Mouse (Mus musculus) limb, embryonic 11.5 days (tissue): ENCODE data around the gene Pld6. TPM values are rescaled to one million over a fixed set of nuclear protein-coding genes. Genes with fewer than 3 reads are reported as not detected.
"Not testable (repeated sequence)": the region's sequence is repeated elsewhere in the genome, so short reads cannot be mapped to it uniquely, and the experiment has no call there.

Source experiments
- ATAC-seq: fragments of 200-750 bp; cut with Nextera tagmentation; 2 replicates; pipeline ENCODE4 v1.8.0; 2017; ENCODE audit warnings: low read depth; ENCODE audit not compliant: insufficient number of reproducible peaks, low FRiP score, low TSS enrichment
- DNase-seq: peaks from one replicate; pipeline ENCODE4 v3.0.0-alpha.2; 2015; ENCODE audit warnings: low spot score
- H3K27ac ChIP-seq: fragments of 300-500 bp; sonication (generic); replicated peaks from 2 replicates; pipeline ENCODE4 v1.5.1; 2014; ENCODE audit warnings: low read depth, mild to moderate bottlenecking, low read length
- H3K27me3 ChIP-seq: fragments of 300-500 bp; sonication (generic); 2 replicates; pipeline ENCODE4 v1.6.1; 2014; ENCODE audit warnings: mild to moderate bottlenecking, low read length, mixed read lengths; ENCODE audit not compliant: control insufficient read depth, insufficient read depth
- H3K36me3 ChIP-seq: fragments of 300-500 bp; sonication (generic); 2 replicates; pipeline ENCODE4 v1.6.1; 2014; ENCODE audit warnings: mild to moderate bottlenecking, low read length, moderate library complexity, mixed read lengths; ENCODE audit not compliant: control insufficient read depth, insufficient read depth
- H3K4me1 ChIP-seq: fragments of 300-500 bp; sonication (generic); 2 replicates; pipeline ENCODE4 v1.6.1; 2014; ENCODE audit warnings: low read length, mixed read lengths; ENCODE audit not compliant: control insufficient read depth, insufficient read depth
- H3K4me2 ChIP-seq: fragments of 300-500 bp; sonication (generic); 2 replicates; pipeline ENCODE4 v1.6.1; 2014; ENCODE audit warnings: low read depth, mild to moderate bottlenecking, moderate library complexity; ENCODE audit not compliant: severe bottlenecking
- H3K4me3 ChIP-seq: fragments of 300-500 bp; sonication (generic); 2 replicates; pipeline ENCODE4 v1.5.1; 2014; ENCODE audit warnings: low read depth, low read length
- H3K9ac ChIP-seq: fragments of 300-500 bp; sonication (generic); 2 replicates; pipeline ENCODE4 v1.6.1; 2014; ENCODE audit warnings: mild to moderate bottlenecking, low read length
- H3K9me3 ChIP-seq: fragments of 300-500 bp; sonication (generic); 2 replicates; pipeline ENCODE4 v1.6.1; 2016; ENCODE audit warnings: low read length; ENCODE audit not compliant: control insufficient read depth
- WGBS: fragments of 180-500 bp; shearing (Covaris S2); extraction: QIAGEN DNeasy Blood & Tissue Kit; methylation state at CpG from one replicate; pipeline ENCODE4 v1.1.7; 2014; 5-methylcytosine and 5-hydroxymethylcytosine counted together
- polyA plus RNA-seq: library from polyadenylated mRNA; unstranded; fragments of >200 nt; fragmentation: Nextera tagmentation; extraction: Ambion mirVana; gene quantifications from 2 replicates; pipeline ENCODE4 v1.2.1, GENCODE M21; 2014

The Pld6 gene
- polyA plus RNA-seq, 1 experiment from 2014 or later, result 2.4 TPM

GRCm38 (mm10) chr11:59739996-59740395 is 47.4 kb downstream of the Pld6 start:
- 87% methylated on average over 2 of the region's 2 CpGs for WGBS
- no peak for ATAC-seq
- DNase-seq, result no peak

GRCm38 (mm10) chr11:59737250-59737649 is 50.2 kb downstream of the Pld6 start:
- no peak for ATAC-seq
- no peak for DNase-seq
- Histone ChIP-seq H3K9ac (no peak overlapping the region), H3K4me1 (no peaks in the 10 kb centered on the region), H3K36me3 (peaks cover 13% of the 10 kb centered on the region), H3K4me3 (no peak overlapping the region), H3K27ac (no peak overlapping the region), H3K9me3 (no peaks in the 10 kb centered on the region), H3K27me3 (no peaks in the 10 kb centered on the region), H3K4me2 (no peak overlapping the region)
- WGBS, result 96% methylated on average over 12 of the region's 12 CpGs

More at GRCm38 (mm10) chr11:59739996-59740395, 47.4 kb downstream of the Pld6 start:
- Histone ChIP-seq H3K9ac (no peak overlapping the region), H3K4me1 (no peaks in the 10 kb centered on the region), H3K27me3 (no peaks in the 10 kb centered on the region), H3K9me3 (no peaks in the 10 kb centered on the region), H3K4me3 (no peak overlapping the region), H3K36me3 (peaks cover 19% of the 10 kb centered on the region), H3K27ac (no peak overlapping the region), H3K4me2 (no peak overlapping the region)

- not testable (repeated sequence) for H3K9me3 ChIP-seq, ATAC-seq, H3K36me3 ChIP-seq, H3K4me1 ChIP-seq, H3K4me2 ChIP-seq, H3K27ac ChIP-seq, H3K9ac ChIP-seq, H3K4me3 ChIP-seq, H3K27me3 ChIP-seq, DNase-seq
- 92% methylated on average over 4 of the region's 4 CpGs for WGBS
Measured at GRCm38 (mm10) chr11:59735938-59736337, 51.5 kb downstream of the Pld6 start.

- H3K4me3 ChIP-seq, result no peak overlapping the region
- WGBS, result 89% methylated on average over 1 of the region's 1 CpGs
- H3K9ac ChIP-seq, result no peak overlapping the region
- no peak for ATAC-seq
- no peak for DNase-seq
- peaks cover 8% of the 10 kb centered on the region for H3K36me3 ChIP-seq
- no peak overlapping the region for H3K27ac ChIP-seq
- no peak overlapping the region for H3K4me2 ChIP-seq
- H3K4me1 ChIP-seq, result no peaks in the 10 kb centered on the region
- H3K27me3 ChIP-seq, result no peaks in the 10 kb centered on the region
- H3K9me3 ChIP-seq, result no peaks in the 10 kb centered on the region
Measured at GRCm38 (mm10) chr11:59734335-59734734, 53.1 kb downstream of the Pld6 start.

Other genes starting within 250 kb of the Pld6 start
- gene Nlrp3, start 246.1 kb downstream of the Pld6 start, polyA plus RNA-seq, result 0.40 TPM in 1 of 2 replicates, not detected in the other
- not detected in 2 replicates for gene Olfr222, start 211.4 kb downstream of the Pld6 start, polyA plus RNA-seq
- not detected in 2 replicates for gene Olfr223, start 194.4 kb downstream of the Pld6 start, polyA plus RNA-seq
- gene Mprip, start 126.3 kb downstream of the Pld6 start, polyA plus RNA-seq, result 71.1 and 78.9 TPM in 2 replicates
- 32.0 and 33.7 TPM in 2 replicates for gene Flcn, start 22.4 kb upstream of the Pld6 start, polyA plus RNA-seq
- 36.1 and 37.2 TPM in 2 replicates for gene Nt5m, start 51.8 kb upstream of the Pld6 start, polyA plus RNA-seq
- 244 and 250 TPM in 2 replicates for gene Cops3, start 52.2 kb upstream of the Pld6 start, polyA plus RNA-seq
- 44.9 and 45.5 TPM in 2 replicates for gene Med9, start 160.6 kb upstream of the Pld6 start, polyA plus RNA-seq
- gene Rasd1, start 177.3 kb upstream of the Pld6 start, polyA plus RNA-seq, result 1.1 and 1.2 TPM in 2 replicates